Comparison of ENCODE assay signal across 10 mouse cellular contexts in the genomic region with DNA sequence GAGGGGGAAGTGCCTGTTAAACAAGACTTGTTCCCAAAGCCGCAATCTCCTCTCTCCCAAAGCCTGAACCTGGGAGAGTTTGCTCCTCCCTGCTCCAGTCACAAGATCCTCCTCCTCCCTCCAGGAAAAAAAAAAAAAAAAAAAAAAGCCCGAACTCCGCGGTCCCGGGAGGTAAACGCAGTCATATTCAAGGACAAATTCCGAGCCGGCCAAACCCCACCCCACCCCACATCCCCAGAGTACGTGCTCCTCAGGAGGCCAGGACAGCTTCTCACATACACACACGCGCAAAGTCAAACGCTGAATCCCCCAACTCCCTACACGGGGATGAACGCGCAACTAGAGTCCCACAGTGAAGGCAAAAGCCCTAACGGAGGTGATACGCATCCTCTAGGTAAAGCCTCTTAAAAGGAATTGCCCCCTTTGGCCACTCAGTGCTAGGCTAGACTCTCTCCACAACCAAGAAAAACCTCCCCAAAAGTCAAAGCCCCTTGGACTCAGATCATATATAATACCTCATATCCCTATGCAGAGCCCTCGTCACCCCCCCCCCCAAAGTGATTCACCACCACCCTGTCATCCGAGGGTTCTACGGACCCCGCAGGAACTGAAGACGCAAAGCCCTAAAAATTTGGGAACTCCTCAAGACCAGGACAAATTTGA. TPM values are rescaled to one million over a fixed set of nuclear protein-coding genes. Genes with fewer than 3 reads are reported as not detected.
DNase-seq lines count a peak whose midpoint lies in the region; ATAC-seq and TF ChIP-seq lines count a peak whose summit lies in the region.
"Had no signal": no experiment of that assay in that cellular context is flagged by ENCODE, and none has a peak within 500 bp of the region (broad histone marks: within the 10 kb centered on the region; RNA-seq: fewer than 3 reads in every experiment).

No protein-coding gene starts in this region.

- H3K36me3 ChIP-seq in CH12.LX (replicated peaks in 1 of 2; ENCODE audit: control insufficient read depth in 1 of 2, insufficient read depth in 1 of 2, low read length in 1 of 2) = no peaks in the 10 kb centered on the region
- no peaks in the 10 kb centered on the region for H3K36me3 ChIP-seq in embryonic facial prominence, embryonic 14.5 days (ENCODE audit: control insufficient read depth, insufficient read depth, low read length)
- no peaks in the 10 kb centered on the region for H3K36me3 ChIP-seq in limb, embryonic 15.5 days

- H3K79me2 ChIP-seq in CH12.LX (replicated peaks; ENCODE audit: control insufficient read depth, extremely low read depth, insufficient read depth, poor library complexity, severe bottlenecking) = no peaks in the 10 kb centered on the region

- no peak for TF ChIP-seq CTCF in CH12.LX (conservative IDR thresholded peaks at IDR 0.05 in 1 of 2, IDR thresholded peaks at IDR 0.05 in 1 of 2; ENCODE audit: low read depth in 2 of 2, low read length in 2 of 2)

- ATAC-seq in frontal cortex, adult (ENCODE audit: low TSS enrichment) = peak; percentile 58
- no peak for ATAC-seq in embryonic facial prominence, embryonic 14.5 days (ENCODE audit: low read depth)
- no peak for ATAC-seq in limb, embryonic 15.5 days (ENCODE audit: insufficient number of reproducible peaks, low FRiP score, low TSS enrichment, low read depth)

- peaks cover 83% of the 10 kb centered on the region for H3K27me3 ChIP-seq in CH12.LX (replicated peaks)
- H3K27me3 ChIP-seq in embryonic facial prominence, embryonic 14.5 days (replicated peaks; ENCODE audit: control insufficient read depth, insufficient read depth, low read length) = peaks cover 69% of the 10 kb centered on the region
- peaks cover 82% of the 10 kb centered on the region for H3K27me3 ChIP-seq in limb, embryonic 15.5 days

- no peak overlapping the region for H3K9ac ChIP-seq in CH12.LX (ENCODE audit: insufficient read depth, low read depth)
- H3K9ac ChIP-seq in embryonic facial prominence, embryonic 14.5 days (ENCODE audit: low read depth, low read length) = no peak overlapping the region
- H3K9ac ChIP-seq in limb, embryonic 15.5 days = no peak overlapping the region

- H3K4me3 ChIP-seq in CH12.LX (replicated peaks in 1 of 3; ENCODE audit: low read depth in 2 of 3, low read length in 2 of 3, poor library complexity in 1 of 3) = no peak overlapping the region
- H3K4me3 ChIP-seq in embryonic facial prominence, embryonic 14.5 days (ENCODE audit: low read depth, low read length) = peak overlapping the region; percentile 53
- peak overlapping the region; percentile 48 for H3K4me3 ChIP-seq in limb, embryonic 15.5 days
- H3K4me3 ChIP-seq: erythroblast, embryonic 14.5 days; myocyte had no signal

- peaks cover 7% of the 10 kb centered on the region for H3K9me3 ChIP-seq in CH12.LX (replicated peaks; ENCODE audit: low read length)
- no peaks in the 10 kb centered on the region for H3K9me3 ChIP-seq in embryonic facial prominence, embryonic 14.5 days (ENCODE audit: control insufficient read depth, low read length)
- no peaks in the 10 kb centered on the region for H3K9me3 ChIP-seq in limb, embryonic 15.5 days

- DNase-seq in frontal cortex, postnatal 14 days (ENCODE audit: low spot score in 2 of 2) = no peak
- no peak for DNase-seq in CH12.LX (ENCODE audit: extremely low read depth)
- no peak for DNase-seq in embryonic facial prominence, embryonic 14.5 days (ENCODE audit: low spot score)
- no peak for DNase-seq in spleen, postnatal 14 days (ENCODE audit: low spot score in 2 of 2)
- no peak for DNase-seq in layer of hippocampus, adult 9-10 months (ENCODE audit: low spot score)
- no peak for DNase-seq in T-cell, adult 2 months (ENCODE audit: low spot score)

- no peak overlapping the region for H3K27ac ChIP-seq in CH12.LX (ENCODE audit: insufficient read depth, low read depth)
- H3K27ac ChIP-seq in embryonic facial prominence, embryonic 14.5 days (replicated peaks; ENCODE audit: low read depth, low read length) = no peak overlapping the region
- H3K27ac ChIP-seq in limb, embryonic 15.5 days = no peak overlapping the region

- TF ChIP-seq POLR2A in CH12.LX (IDR thresholded peaks at IDR 0.05; ENCODE audit: low read depth, low read length) = no peak

- peaks cover 5 to 7% of the 10 kb centered on the region in 2 experiments; a peak in 3 of 4 replicates for H3K4me1 ChIP-seq in CH12.LX (ENCODE audit: control insufficient read depth in 1 of 2, insufficient read depth in 2 of 2)
- no peaks in the 10 kb centered on the region; the same call in 1 of the 2 replicates for H3K4me1 ChIP-seq in embryonic facial prominence, embryonic 14.5 days (ENCODE audit: control insufficient read depth, insufficient read depth, low read length)
- peaks cover 8% of the 10 kb centered on the region; the same call in 1 of the 2 replicates for H3K4me1 ChIP-seq in limb, embryonic 15.5 days

- no peak for TF ChIP-seq EP300 in CH12.LX (IDR thresholded peaks at IDR 0.05; ENCODE audit: low read length)

- in situ Hi-C loops in CH12.LX (cut with MboI; ENCODE audit: low pct_ligation_motif_present, low pct_unique_long_range_greater_than_20kb, low sequenced_read_pairs) = no loop called here

- TF ChIP-seq RAD21 in CH12.LX (IDR thresholded peaks at IDR 0.05; ENCODE audit: low read depth, low read length) = no peak

- dilution Hi-C loops in CH12.LX (cut with MboI; ENCODE audit: extremely low pct_ligation_motif_present, extremely low pct_unique_long_range_greater_than_20kb, low sequenced_read_pairs) = no loop called here

- H3K4me2 ChIP-seq in CH12.LX (ENCODE audit: insufficient read depth, low read depth, poor library complexity, severe bottlenecking) = peak overlapping the region; percentile 86; the same call in 1 of the 2 replicates
- H3K4me2 ChIP-seq in embryonic facial prominence, embryonic 14.5 days (ENCODE audit: low read depth, low read length) = peak overlapping the region; percentile 81
- peak overlapping the region; percentile 81 for H3K4me2 ChIP-seq in limb, embryonic 15.5 days

- WGBS in embryonic facial prominence, embryonic 14.5 days = 2% methylated on average over 21 of the region's 22 CpGs
- WGBS in limb, embryonic 15.5 days = 2% methylated on average over 21 of the region's 22 CpGs

TF ChIP-seq in CH12.LX, 34 proteins besides CTCF, POLR2A, EP300 and RAD21:
- TF ChIP-seq ZNF384 (IDR thresholded peaks at IDR 0.05; ENCODE audit: low read depth, low read length) = no peak
- no peak for TF ChIP-seq ZC3H11A (IDR thresholded peaks at IDR 0.05; ENCODE audit: low read depth, low read length)
- TF ChIP-seq USF1 (IDR thresholded peaks at IDR 0.05; ENCODE audit: low read depth, low read length) = no peak
- TF ChIP-seq SMC3 (IDR thresholded peaks at IDR 0.05; ENCODE audit: low read depth, low read length) = no peak
- no peak for TF ChIP-seq BHLHE40 (IDR thresholded peaks at IDR 0.05; ENCODE audit: low read depth, low read length)
- no peak for TF ChIP-seq MAX (IDR thresholded peaks at IDR 0.05; ENCODE audit: low read length)
- no peak for TF ChIP-seq SIN3A (IDR thresholded peaks at IDR 0.05; ENCODE audit: low read length)
- no peak for TF ChIP-seq TCF12 (IDR thresholded peaks at IDR 0.05; ENCODE audit: low read depth, low read length)
- TF ChIP-seq RCOR1 (conservative IDR thresholded peaks at IDR 0.05; ENCODE audit: low read depth, low read length) = no peak
- no peak for TF ChIP-seq ELF1 (IDR thresholded peaks at IDR 0.05; ENCODE audit: low read depth, low read length)
- TF ChIP-seq USF2 (conservative IDR thresholded peaks at IDR 0.05; ENCODE audit: low read depth, low read length) = no peak
- TF ChIP-seq POLR2AphosphoS2 (IDR thresholded peaks at IDR 0.05; ENCODE audit: low read depth, low read length) = no peak
TF ChIP-seq in CH12.LX: peak in this region for 0.

RNA-seq across cellular contexts. Expression of a gene that starts 38.4 kb away (rescaled TPM):
- total RNA-seq in CH12.LX (2012; rRNA removed) (1.3 and 1.9 TPM in 2 replicates), CH12.LX (2014; rRNA removed) (0.95 and 2.2 TPM in 2 replicates)
- 1.2 and 2.8 TPM in 2 replicates for polyA plus RNA-seq in CH12.LX (2012; ENCODE audit: insufficient read length, low read depth)
- polyA plus RNA-seq in embryonic facial prominence, embryonic 14.5 days (2014; fragmentation: Nextera tagmentation; extraction: Ambion mirVana) = not detected in 2 replicates
- 0.31 and 0.67 TPM in 2 replicates for polyA plus RNA-seq in limb, embryonic 15.5 days (2015; fragmentation: Nextera tagmentation; extraction: Ambion mirVana)
- polyA plus RNA-seq: erythroblast, embryonic 14.5 days had no signal

RNA-seq across cellular contexts. Expression of a gene that starts 39.8 kb away (rescaled TPM):
- total RNA-seq in CH12.LX (2012; rRNA removed) (26.2 and 30.8 TPM in 2 replicates), CH12.LX (2014; rRNA removed) (17.7 and 23.3 TPM in 2 replicates)
- polyA plus RNA-seq in CH12.LX (2012; ENCODE audit: insufficient read length, low read depth) = 50.0 and 62.8 TPM in 2 replicates
- 26.5 and 30.3 TPM in 2 replicates for polyA plus RNA-seq in embryonic facial prominence, embryonic 14.5 days (2014; fragmentation: Nextera tagmentation; extraction: Ambion mirVana)
- 33.6 and 36.4 TPM in 2 replicates for polyA plus RNA-seq in limb, embryonic 15.5 days (2015; fragmentation: Nextera tagmentation; extraction: Ambion mirVana)

RNA-seq across cellular contexts. Expression of a gene that starts 51.8 kb away (rescaled TPM):
- 0.29 and 0.38 TPM in 2 replicates for total RNA-seq in CH12.LX (2012; rRNA removed)
- total RNA-seq in CH12.LX (2014; rRNA removed) = 0.18 and 0.21 TPM in 2 replicates
- polyA plus RNA-seq in CH12.LX (2012; ENCODE audit: insufficient read length, low read depth) = 0.20 and 0.24 TPM in 2 replicates
- polyA plus RNA-seq in embryonic facial prominence, embryonic 14.5 days (2014; fragmentation: Nextera tagmentation; extraction: Ambion mirVana) = 0.39 and 0.40 TPM in 2 replicates
- polyA plus RNA-seq in limb, embryonic 15.5 days (2015; fragmentation: Nextera tagmentation; extraction: Ambion mirVana) = 0.14 and 0.23 TPM in 2 replicates

RNA-seq across cellular contexts. Expression of a gene that starts 52.1 kb away (rescaled TPM):
- total RNA-seq in CH12.LX (2012; rRNA removed) = 6.3 and 9.4 TPM in 2 replicates
- total RNA-seq in CH12.LX (2014; rRNA removed) = 2.8 and 4.3 TPM in 2 replicates
- polyA plus RNA-seq in CH12.LX (2012; ENCODE audit: insufficient read length, low read depth) = 5.0 and 7.6 TPM in 2 replicates
- polyA plus RNA-seq in embryonic facial prominence, embryonic 14.5 days (2014; fragmentation: Nextera tagmentation; extraction: Ambion mirVana) = 67.3 and 75.2 TPM in 2 replicates
- polyA plus RNA-seq in limb, embryonic 15.5 days (2015; fragmentation: Nextera tagmentation; extraction: Ambion mirVana) = 57.5 and 59.8 TPM in 2 replicates

RNA-seq across cellular contexts. Expression of a gene that starts 58.2 kb away (rescaled TPM):
- total RNA-seq in CH12.LX (2012; rRNA removed) (1.8 and 2.6 TPM in 2 replicates), CH12.LX (2014; rRNA removed) (0.16 and 0.43 TPM in 2 replicates)
- polyA plus RNA-seq in CH12.LX (2012; ENCODE audit: insufficient read length, low read depth) = 1.2 and 1.5 TPM in 2 replicates
- 74.2 and 74.8 TPM in 2 replicates for polyA plus RNA-seq in embryonic facial prominence, embryonic 14.5 days (2014; fragmentation: Nextera tagmentation; extraction: Ambion mirVana)
- polyA plus RNA-seq in limb, embryonic 15.5 days (2015; fragmentation: Nextera tagmentation; extraction: Ambion mirVana) = 66.0 and 74.2 TPM in 2 replicates

Comparison
In these comparisons a context has a peak if more than half of its experiments do, and no peak if none do; other contexts are left out.
1. H3K4me3 ChIP-seq: peak in embryonic facial prominence, embryonic 14.5 days (single experiment) and limb, embryonic 15.5 days (single experiment); none in CH12.LX (0 of 3).
2. Peak in every context shown above with its lines, with median percentiles within 50 percentile points of each other: H3K4me2 ChIP-seq.